Mouse (Mus musculus): ENCODE data around the gene Cdh15.

Cdh15 gene

GRCm38 (mm10) chr8:122847829-122848561 is at the start of gene Cdh15:
Cdh15 (plus strand) TSS chr8:122847966.
- TF ChIP-seq GATA4 (IDR thresholded peaks at IDR 0.05; ENCODE audit: insufficient replicate concordance, low read length), result no peak

GRCm38 (mm10) chr8:122803906-122804761 is 43.6 kb upstream of the Cdh15 start:
- no peak for TF ChIP-seq GATA4 (IDR thresholded peaks at IDR 0.05; ENCODE audit: insufficient replicate concordance, low read length)

GRCm38 (mm10) chr8:122805349-122805748 is 42.4 kb upstream of the Cdh15 start:
- TF ChIP-seq GATA4 (IDR thresholded peaks at IDR 0.05; ENCODE audit: insufficient replicate concordance, low read length), result no peak

- TF ChIP-seq GATA4 (IDR thresholded peaks at IDR 0.05; ENCODE audit: insufficient replicate concordance, low read length), result no peak
Observed at GRCm38 (mm10) chr8:122806956-122807538, 40.7 kb upstream of the Cdh15 start.

- no peak for TF ChIP-seq GATA4 (IDR thresholded peaks at IDR 0.05; ENCODE audit: insufficient replicate concordance, low read length)
Observed at GRCm38 (mm10) chr8:122807907-122808306, 39.9 kb upstream of the Cdh15 start.

- TF ChIP-seq GATA4 (IDR thresholded peaks at IDR 0.05; ENCODE audit: insufficient replicate concordance, low read length), result no peak
Observed at GRCm38 (mm10) chr8:122810376-122810775, 37.4 kb upstream of the Cdh15 start.

GRCm38 (mm10) chr8:122811870-122812494 is 35.8 kb upstream of the Cdh15 start:
- TF ChIP-seq GATA4 (IDR thresholded peaks at IDR 0.05; ENCODE audit: insufficient replicate concordance, low read length), result no peak

GRCm38 (mm10) chr8:122812610-122813250 is 35.0 kb upstream of the Cdh15 start:
- no peak for TF ChIP-seq GATA4 (IDR thresholded peaks at IDR 0.05; ENCODE audit: insufficient replicate concordance, low read length)

- TF ChIP-seq GATA4 (IDR thresholded peaks at IDR 0.05; ENCODE audit: insufficient replicate concordance, low read length), result no peak
Observed at GRCm38 (mm10) chr8:122814608-122815007, 33.2 kb upstream of the Cdh15 start.

- TF ChIP-seq GATA4 (IDR thresholded peaks at IDR 0.05; ENCODE audit: insufficient replicate concordance, low read length), result no peak
Observed at GRCm38 (mm10) chr8:122816965-122817364, 30.8 kb upstream of the Cdh15 start.

GRCm38 (mm10) chr8:122817724-122818496 is 29.9 kb upstream of the Cdh15 start:
- TF ChIP-seq GATA4 (IDR thresholded peaks at IDR 0.05; ENCODE audit: insufficient replicate concordance, low read length), result no peak

- no peak for TF ChIP-seq GATA4 (IDR thresholded peaks at IDR 0.05; ENCODE audit: insufficient replicate concordance, low read length)
Observed at GRCm38 (mm10) chr8:122819776-122820175, 28.0 kb upstream of the Cdh15 start.

GRCm38 (mm10) chr8:122824571-122824970 is 23.2 kb upstream of the Cdh15 start:
- no peak for TF ChIP-seq GATA4 (IDR thresholded peaks at IDR 0.05; ENCODE audit: insufficient replicate concordance, low read length)

GRCm38 (mm10) chr8:122824986-122825385 is 22.8 kb upstream of the Cdh15 start:
- no peak for TF ChIP-seq GATA4 (IDR thresholded peaks at IDR 0.05; ENCODE audit: insufficient replicate concordance, low read length)
